Mouse (Mus musculus) heart, adult 8-10 months (tissue): Measurements from ENCODE around the gene Atic. TPM values are rescaled to one million over a fixed set of nuclear protein-coding genes. Genes with fewer than 3 reads are reported as not detected.

Experiments used
- DNase-seq: peaks from one replicate; pipeline ENCODE4 v3.0.0; 2022; ENCODE audit warnings: low spot score
- total RNA-seq, 4 experiments: library from RNA; stranded (reverse); gene quantifications; 2 replicates each; pipeline ENCODE4 v1.2.4; 2022

Gene Atic
- total RNA-seq, 4 experiments from 2014 or later = 22.8 to 26.1 (median 25.2) TPM

GRCm38 (mm10) chr1:71593184-71593583 is 36.2 kb downstream of the Atic start:
- DNase-seq = no peak

GRCm38 (mm10) chr1:71594268-71594667 is 37.3 kb downstream of the Atic start:
- DNase-seq = no peak

GRCm38 (mm10) chr1:71595365-71595764 is 38.4 kb downstream of the Atic start:
- DNase-seq = no peak

GRCm38 (mm10) chr1:71605751-71606150 is 48.8 kb downstream of the Atic start:
- no peak for DNase-seq

- no peak for DNase-seq
These were observed 49.8 kb downstream of the Atic start for GRCm38 (mm10) chr1:71606600-71607325.

GRCm38 (mm10) chr1:71609057-71609775 is 52.3 kb downstream of the Atic start:
- no peak for DNase-seq

GRCm38 (mm10) chr1:71609916-71610315 is 53.0 kb downstream of the Atic start:
- DNase-seq = no peak

GRCm38 (mm10) chr1:71612256-71612655 is 55.3 kb downstream of the Atic start:
- no peak for DNase-seq

GRCm38 (mm10) chr1:71614545-71615246 is 57.7 kb downstream of the Atic start:
- no peak for DNase-seq

- no peak for DNase-seq
These were observed 64.6 kb downstream of the Atic start for GRCm38 (mm10) chr1:71621526-71621925.

GRCm38 (mm10) chr1:71623625-71624024 is 66.7 kb downstream of the Atic start:
- DNase-seq = no peak

Other genes starting within 250 kb of the Atic start
- gene Abca12, start 142.2 kb upstream of the Atic start, total RNA-seq = 1 to 10 TPM; 4.1 to 7.2 (median 4.9) TPM
- gene Fn1, start 96.0 kb downstream of the Atic start, total RNA-seq = 100 to 1,000 TPM in 1 of 4 experiments, 10 to 100 TPM in 3; 27.6 to 234 (median 32.1) TPM